Mouse (Mus musculus): ENCODE results near the gene Htr5a.
A peak's percentile ranks its signal among the peaks of the same experiment; 100 is the strongest.

The Htr5a gene

DNA sequence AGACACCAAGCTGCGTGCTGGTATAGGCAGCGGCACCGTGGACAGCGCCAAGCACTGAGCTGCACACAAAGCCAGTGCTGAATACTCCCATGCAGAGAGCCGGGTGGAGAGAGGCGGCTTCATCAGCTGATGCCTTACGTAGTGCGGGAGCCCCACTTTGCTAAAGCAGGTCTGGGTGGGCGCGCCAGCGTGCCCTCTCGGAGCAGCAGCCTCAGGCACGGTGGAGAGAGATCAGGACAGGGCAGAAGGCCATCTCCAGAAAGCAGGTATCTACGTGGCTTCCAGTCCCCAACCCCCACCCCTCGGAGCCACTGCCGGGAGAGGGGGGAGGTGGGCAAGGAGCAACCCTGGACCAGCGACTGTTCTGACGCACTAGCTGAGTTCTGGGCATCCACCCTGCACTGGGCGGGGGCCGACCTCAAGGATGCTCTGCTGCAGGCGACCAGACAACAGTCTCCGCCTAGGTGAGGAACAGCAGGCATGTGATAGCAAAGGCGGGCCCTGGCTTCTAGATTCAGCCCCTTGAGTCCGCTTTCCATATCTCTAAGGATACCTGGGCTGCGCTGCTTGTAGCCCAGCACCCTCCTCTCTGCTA, at the start of gene Htr5a:
TSS of gene Htr5a (plus strand) at position 449 of the 595 bp plus-strand sequence.
- DNase-seq (ENCODE audit: low spot score) = no peak

DNA sequence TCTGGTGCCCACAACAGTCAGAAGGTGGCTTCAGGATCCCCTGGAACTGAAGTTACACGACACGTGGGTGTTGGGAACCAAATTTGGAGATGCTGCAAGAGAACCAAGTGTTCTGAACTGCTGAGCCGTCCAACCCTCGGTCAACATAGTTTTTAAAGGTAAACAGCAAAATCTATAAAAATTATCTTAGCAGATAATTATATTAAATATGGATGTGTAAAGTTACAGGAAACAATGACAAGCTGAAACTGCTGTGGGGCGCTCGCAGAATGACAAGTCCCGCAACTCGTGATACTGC, 49.8 kb upstream of the Htr5a start:
- no peak for DNase-seq (ENCODE audit: low spot score)

DNA sequence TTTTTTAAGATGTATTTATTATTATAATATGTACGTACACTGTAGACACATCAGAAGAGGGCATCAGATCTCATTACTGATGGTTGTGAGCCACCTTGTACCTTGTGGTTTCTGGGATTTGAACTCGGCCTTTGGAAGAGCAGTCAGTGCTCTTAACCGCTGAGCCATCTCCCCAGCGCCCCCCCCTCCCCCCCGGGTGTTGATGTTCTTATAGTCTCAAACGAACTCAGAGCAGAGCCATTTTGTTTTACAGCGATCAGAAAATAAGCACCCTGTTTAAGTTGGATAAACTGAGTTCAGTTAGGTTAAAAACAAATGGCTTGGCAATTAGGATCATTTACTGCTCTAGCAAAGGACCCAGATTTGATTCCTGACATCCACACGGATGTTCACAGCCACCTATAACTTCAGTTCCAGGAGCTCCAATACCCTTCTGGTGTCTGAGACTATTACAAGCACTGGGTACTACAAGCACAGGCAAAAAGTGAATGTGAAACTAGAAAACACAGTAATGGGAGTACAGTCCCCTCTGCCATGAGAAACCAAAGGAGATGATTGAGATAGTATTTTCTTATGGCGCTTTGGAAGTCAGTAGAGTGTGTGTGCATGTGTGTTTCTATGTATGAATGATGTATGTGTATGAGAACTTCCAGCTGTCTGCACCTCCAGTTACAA, 49.3 kb upstream of the Htr5a start:
- DNase-seq (ENCODE audit: low spot score) = no peak

DNA sequence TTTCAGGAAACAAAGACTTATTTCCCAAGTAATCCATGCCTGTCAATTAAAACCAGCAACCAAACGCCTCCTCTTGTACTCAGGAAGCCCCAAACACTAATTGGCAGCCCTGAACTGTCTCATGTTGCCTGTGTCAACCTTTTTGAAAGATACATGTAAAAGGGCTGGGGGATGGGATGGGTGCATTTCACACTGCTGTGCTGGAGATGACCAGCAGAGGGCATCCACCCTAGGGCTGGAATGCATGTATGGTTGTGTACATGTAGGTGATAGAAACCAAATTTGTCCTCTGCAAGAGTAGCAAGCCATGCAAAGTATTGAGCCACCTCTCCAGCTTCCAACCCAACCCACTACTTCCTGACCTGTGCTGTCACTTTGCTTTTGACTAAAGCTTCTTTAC, 48.0 kb upstream of the Htr5a start:
- DNase-seq (ENCODE audit: low spot score) = peak; percentile 50

DNA sequence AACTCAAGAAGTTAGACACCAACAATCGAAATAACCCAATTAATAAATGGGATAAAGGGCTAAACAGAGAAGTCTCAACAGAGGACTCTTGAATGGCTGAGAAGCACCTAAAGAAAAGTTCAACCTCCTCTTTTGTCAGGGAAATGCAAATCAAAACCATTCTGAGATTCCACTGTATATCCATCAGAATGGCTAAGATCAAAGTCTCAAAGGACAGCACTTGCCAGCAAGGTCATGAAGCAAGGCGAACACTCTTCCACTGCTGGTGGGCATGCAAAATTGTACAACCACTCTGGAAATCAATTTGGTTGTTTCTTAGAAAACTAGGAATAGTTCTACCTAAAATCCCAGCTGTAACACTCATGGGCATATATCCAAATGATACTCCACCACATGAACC, 27.7 kb upstream of the Htr5a start:
- no peak for DNase-seq (ENCODE audit: low spot score)

DNA sequence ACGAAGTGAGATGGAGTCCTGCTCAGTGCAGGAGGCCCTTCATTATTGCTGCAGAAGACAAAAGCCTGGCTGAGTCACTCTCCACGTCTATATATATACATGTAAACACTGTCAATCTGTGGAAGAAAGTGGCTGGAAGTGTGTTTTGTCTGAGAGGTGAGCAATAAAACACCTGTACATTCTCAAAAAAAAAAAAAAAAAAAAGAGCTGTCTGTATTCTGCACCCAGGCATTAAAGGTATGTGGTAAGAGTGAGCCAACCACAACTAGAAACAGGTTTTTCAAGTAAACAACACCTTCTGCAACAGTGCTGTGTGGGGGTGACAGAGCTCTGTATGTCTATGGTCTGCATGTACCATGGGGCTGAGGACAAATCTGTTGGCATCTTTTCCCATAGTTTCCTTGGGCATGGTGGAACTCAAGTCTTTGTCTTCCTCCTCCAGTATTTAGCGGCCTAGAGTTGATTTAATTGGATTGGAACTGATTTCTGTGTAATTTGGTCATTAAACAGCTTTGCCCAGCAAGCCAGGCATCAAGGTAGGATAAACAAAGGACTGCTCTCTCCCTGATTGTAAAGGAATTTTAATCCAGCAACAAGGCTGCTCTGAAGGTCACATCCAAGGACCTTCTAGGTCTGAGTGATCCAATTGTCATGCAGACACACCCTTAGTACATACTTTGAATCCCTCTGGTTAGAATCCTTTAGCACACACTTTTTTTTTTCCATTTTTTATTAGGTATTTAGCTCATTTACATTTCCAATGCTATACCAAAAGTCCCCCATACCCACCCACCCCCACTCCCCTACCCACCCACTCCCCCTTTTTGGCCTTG, 22.9 kb upstream of the Htr5a start:
- DNase-seq (ENCODE audit: low spot score) = no peak

DNA sequence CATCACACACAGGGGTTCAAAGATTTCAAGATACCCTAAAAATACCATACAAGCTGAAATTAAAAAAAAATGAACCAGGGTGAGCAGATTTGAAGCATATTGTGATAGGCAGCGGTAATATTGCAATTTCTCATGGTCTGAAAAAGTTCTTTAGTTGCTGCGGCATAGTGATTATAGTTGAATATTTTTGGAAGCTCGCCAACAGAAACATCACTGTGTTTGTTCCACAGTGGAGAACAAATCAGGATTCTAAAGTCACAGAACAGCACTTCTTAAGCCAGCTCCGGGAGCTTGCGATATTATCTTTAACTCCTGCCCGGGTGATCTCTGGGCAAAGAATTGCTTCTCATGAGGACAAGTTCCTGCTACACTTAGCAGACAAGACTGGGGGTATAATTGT, 20.8 kb upstream of the Htr5a start:
- DNase-seq (ENCODE audit: low spot score) = no peak

DNA sequence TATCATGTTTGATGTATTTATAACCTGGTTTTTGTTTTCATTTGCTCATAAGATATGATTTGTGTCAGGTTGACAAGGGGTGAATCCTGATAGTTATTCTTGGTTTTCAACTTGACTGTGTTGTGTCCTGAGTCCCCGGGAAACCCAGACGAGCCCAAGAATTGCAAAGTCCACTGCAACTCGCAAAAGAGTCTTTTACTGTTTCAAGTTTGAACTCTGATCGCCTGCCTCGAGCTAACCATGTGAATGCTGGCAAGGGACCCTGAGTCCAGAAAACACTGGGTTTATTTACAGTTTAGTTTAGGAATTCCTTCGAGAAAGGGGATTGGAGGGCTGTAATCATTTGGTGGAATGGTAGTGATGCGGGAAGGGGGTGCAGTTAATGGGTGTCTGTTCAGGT, 14.0 kb upstream of the Htr5a start:
- DNase-seq (ENCODE audit: low spot score) = no peak

DNA sequence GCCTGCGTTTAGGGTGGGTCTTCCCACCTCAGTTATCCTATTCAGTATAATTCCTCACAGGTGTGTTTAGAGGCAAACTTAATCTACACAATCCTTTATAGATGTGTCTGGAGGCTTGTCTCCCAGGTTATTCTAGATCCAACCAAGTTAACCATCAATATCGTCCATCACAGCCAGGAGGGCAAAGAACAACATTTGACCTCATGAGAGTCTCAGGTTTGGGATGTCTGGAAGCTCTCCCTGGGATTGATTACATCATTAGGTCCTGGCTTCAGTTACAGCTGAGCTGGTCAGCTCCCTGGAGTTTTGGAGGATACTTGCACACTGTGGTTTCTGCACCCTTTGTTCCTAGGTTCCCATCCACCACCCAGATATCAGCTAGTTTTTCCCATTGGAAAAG, 6.9 kb upstream of the Htr5a start:
- DNase-seq (ENCODE audit: low spot score) = no peak

DNA sequence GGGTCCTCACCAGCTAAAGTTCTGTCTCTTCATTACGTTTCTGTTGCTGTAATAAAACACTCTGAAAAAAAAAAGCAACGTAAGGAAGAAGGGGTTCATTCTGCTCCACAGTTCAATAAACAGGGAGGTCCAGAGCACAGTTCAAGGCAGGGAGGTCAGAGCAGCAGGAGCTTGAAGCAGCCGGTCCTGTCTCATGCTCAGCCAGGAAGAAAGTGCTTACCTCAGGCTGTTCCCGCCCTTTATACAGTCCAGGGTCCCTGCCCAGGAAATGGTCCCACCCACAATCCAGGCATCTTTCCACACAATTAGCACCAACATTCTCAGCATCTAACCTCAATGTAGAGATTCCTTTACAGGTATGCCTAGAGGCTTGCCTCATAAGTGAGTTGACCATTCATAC, 3.9 kb upstream of the Htr5a start:
- DNase-seq (ENCODE audit: low spot score) = no peak

DNA sequence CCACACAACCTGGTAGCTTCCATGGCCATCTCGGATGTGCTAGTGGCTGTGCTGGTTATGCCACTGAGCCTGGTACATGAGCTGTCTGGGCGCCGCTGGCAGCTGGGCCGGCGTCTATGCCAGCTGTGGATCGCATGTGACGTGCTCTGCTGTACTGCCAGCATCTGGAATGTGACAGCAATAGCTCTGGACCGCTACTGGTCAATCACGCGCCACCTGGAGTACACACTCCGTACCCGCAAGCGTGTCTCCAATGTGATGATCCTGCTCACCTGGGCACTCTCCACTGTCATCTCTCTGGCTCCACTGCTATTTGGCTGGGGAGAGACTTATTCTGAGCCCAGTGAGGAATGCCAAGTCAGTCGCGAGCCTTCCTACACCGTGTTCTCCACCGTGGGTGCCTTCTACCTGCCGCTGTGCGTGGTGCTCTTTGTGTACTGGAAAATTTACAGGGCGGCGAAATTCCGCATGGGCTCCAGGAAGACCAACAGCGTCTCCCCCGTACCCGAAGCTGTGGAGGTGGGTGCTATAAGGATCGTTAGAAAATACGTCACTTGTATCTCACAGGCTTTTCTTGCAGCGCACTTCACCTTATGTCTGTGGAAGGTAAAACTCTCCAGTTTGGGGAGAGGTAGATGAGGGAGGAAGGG, 847 bp downstream of the Htr5a start:
- no peak for DNase-seq (ENCODE audit: low spot score)

DNA sequence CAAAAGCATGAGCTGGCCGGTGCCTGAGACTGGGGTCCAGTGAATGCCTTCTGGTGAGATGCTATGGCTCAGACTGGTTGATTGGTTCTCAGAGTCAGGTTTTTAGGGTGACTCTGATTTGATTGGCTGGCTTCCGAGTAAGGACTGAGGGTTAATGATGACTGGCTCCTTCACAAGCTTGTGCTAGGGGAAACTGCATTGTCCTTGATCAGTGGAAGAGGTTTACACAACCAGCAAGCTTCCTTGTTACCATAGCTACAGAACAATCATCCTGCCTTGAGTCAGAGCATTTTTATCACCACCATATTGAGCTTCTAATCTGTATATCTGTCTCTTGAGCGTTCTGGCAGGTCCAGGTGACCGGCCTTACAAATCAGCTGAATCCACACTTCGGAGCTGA, 5.0 kb downstream of the Htr5a start:
- DNase-seq (ENCODE audit: low spot score) = no peak

DNA sequence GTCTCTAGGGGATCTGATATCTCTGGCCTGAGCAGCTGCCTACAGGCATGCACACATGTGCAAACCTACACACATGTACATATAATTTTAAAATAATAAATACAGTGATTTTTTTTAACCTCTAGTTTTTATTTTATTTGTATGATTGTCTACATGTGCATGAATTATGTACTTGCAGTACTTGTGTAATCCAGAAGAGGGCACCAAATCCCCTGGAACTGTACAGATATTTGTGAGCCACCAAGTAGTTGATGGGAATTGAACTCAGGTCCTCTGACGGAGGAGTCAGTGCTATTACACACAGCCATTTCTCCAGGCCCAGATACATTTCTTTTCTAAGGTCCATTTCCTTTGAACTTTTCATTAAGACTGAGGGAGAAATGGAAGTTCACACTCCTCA, 12.3 kb downstream of the Htr5a start:
- DNase-seq (ENCODE audit: low spot score) = no peak

DNA sequence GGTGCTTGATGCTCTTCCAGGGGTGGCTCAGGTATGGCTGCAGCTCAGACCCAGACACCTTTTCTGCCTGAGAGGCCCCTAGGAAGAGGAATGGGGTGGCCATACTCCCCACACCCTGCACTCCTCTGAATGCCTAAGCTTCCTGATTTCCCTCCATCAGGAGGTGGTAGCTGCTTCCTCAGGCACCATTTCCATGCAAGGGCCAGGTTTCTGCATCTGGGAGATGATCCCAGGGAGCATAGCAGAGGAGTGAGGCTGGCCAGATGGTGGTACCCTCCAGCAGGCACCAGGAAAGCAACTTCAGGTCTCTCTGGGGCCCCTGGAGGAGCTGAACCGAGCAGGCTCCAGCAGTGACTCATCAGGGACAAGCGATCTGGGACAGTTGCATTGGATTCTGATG, 13.8 kb downstream of the Htr5a start:
- DNase-seq (ENCODE audit: low spot score) = no peak

DNA sequence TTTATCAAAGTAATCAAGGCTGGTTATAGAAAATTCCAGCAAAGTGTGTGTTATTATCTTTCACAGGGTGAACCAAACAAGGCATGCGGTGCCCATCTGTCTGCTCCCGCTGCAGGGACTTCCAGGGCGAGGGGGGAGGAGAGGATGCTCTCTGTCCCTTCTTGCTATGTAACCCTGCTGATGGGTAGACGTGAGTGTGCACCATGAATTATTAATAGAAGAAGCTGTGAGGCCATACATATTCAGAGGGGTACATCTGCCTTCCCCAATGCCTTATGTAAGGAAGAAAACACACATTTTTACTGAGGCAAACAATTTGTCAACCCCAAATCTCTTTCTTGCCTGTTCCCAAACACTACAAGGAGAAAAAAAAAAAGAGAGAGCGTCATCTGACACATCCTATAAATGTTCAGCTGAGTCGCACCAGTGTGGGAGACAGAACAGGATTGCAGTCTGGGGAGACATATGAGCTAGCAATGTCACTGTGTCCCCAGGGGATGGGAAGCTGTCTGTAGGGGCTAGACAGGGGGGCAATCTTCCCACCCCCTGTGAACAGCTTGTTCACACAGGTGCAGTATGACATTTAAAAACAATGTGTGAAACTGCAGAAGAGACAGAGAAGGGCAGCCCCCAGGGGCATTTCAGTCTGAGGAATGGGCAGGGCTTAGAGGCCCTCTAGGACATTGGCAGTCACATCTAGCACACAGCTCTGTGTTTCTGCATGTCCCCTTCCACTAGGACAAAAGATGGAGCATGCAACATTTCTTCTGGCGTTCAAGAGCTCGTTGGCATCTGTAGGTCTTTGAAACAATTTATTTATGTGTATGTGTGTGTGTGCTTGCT, 31.5 kb downstream of the Htr5a start:
- no peak for DNase-seq (ENCODE audit: low spot score)

DNA sequence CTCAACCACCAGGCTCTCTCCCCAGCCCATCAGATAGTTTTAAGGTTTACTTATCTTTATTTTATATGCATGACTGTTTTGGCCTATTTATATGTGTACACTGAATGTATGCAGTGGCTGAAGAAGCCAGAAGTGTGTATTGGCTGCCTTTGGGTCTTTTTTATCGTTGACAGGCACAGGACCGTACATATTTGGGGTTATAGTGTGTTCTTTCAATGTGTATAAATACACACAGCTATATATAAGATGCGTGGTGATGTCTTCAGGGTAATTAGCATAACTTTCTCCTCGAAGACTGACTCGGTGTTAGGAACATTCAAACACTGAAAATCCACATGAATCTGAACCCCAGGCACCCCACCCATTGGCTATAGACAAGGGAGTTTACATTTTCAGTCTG, 32.3 kb downstream of the Htr5a start:
- no peak for DNase-seq (ENCODE audit: low spot score)

DNA sequence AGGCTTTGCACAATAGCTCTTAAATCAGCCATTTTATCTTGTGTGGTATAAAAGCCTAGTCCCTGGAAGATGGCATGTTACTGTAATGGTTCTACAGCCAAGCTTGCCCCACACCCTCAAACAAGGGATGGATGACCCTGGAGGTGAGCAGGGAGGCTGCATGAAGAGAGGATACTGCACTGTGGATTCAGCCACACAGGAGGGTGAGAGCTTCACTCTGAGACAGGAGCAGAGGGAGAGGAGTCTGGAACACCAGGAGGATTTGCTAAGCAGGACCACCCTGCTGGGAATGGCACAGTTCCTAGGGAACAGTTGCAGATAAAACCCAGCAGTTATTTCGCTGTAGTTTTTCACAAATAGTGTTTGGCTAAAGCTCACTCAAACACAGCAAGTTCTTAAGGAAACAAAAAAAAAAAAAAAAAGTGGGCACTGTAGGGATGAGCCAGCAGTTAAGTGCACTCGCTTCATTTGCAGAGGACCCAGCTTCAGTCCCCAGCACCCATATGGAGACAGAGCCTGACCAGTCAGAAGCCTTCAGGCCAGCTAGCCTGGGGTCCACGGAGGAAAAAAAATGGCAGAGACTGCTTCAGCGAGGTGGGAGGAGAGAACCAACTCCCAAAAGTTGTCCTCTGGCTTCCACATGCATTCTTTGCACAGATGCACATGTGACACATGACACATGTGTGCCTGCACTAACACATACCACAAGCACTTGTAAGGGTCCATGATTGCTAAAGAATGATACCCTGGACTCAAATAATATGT, 33.6 kb downstream of the Htr5a start:
- no peak for DNase-seq (ENCODE audit: low spot score)

DNA sequence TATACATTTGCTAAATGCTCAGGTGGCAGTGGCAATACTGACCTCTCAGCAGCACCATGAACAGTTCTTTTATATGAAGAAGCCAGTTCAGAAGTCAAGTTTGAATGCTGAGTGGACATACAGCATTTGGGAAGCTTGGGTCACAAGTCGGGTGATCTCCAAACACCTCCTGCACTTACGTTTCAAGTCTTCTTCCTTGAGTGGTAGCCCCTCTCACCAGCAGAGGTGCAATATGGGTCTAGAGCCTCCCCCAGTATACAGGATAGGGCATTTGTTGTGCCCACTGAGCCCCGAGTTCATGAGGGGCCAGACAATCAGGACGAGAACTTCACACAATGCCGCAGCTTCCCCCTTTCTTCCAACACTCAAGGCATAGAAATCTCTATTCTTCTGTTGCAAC, 36.4 kb downstream of the Htr5a start:
- DNase-seq (ENCODE audit: low spot score) = no peak

DNA sequence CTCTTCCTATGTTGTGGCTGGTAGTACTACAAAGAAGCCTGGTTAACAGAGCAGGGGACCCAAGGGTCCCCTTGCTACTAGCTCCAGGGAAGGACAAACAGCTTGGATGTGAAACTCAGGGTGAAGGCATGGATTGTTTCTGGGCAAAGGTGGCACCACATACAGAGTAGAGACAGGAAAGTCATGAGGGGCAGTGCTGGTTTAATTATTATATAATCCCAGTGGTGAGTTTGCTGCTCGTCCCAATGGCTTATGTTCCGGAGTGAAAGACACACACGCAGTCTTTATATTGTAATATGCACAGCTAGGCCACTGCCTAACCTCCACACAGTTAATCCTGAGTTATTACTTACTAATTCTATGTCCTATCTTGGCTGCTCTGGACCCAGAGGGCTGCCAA, 37.8 kb downstream of the Htr5a start:
- DNase-seq (ENCODE audit: low spot score) = no peak

DNA sequence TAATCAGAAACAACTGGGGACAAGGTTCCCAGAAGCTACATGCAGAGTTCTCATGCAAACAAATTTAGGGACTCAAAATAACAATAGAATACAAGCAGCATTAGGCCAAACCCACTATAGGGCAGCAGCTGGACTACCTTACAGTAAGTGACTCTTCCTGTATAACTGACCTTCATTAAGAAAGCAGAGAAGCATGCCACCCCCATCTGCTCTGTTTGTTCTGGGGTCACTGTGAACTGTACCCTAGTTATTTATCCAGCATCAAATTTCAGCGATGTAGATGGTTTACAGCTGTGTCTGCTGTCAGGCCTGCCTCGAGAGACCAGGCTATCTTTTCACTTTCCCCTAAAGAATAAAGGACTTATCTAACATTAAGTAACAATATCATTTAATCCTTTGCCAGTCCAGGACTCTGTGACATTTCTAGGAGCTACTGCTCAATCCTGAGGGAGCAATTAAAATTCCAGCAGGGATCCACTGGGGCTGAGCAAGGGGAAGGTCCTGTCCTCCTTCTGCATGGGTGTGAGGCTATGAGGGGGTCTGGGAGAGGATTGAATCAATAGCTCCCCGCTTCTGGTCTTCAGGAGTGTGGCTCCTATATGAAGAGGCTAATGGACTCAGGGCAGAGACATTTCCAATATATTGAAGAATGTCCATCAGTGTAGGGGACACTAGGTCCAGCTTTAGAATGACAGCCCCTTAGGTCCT, 38.5 kb downstream of the Htr5a start:
- no peak for DNase-seq (ENCODE audit: low spot score)

DNA sequence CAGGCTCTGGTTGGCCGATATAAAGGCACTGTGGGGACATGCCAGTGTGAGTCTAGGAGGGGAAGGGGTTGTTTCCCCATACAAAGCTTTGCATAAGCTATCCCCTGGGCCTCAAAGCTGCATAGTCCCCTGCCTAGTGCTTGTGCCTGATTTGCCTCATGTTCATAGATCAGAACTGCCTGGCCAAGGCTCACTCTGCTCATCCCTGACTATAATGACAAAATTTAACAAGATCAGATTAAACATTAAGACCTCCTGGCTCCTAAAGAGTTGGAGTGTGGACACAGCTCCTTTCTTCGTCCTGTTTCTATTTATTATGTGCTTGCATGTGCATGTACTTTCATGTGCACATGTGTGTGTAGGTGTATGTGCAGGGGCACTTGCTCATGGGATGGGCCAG, 39.3 kb downstream of the Htr5a start:
- no peak for DNase-seq (ENCODE audit: low spot score)
